Mouse (Mus musculus): ENCODE data around the gene Hist1h3c.
"Not testable (repeated sequence)": the region's sequence is repeated elsewhere in the genome, so short reads cannot be mapped to it uniquely, and the experiment has no call there.

Hist1h3c gene

GRCm38 (mm10) chr13:23702801-23703200 is 42.6 kb downstream of the Hist1h3c start:
- not testable (repeated sequence) for DNase-seq

GRCm38 (mm10) chr13:23702220-23702619 is 43.2 kb downstream of the Hist1h3c start:
- no peak for DNase-seq

- peak; percentile 84 for DNase-seq
Observed at GRCm38 (mm10) chr13:23700786-23701520, 44.4 kb downstream of the Hist1h3c start.

- no peak for DNase-seq
Observed at GRCm38 (mm10) chr13:23699767-23700166, 45.6 kb downstream of the Hist1h3c start.

GRCm38 (mm10) chr13:23698996-23699395 is 46.4 kb downstream of the Hist1h3c start:
- no peak for DNase-seq

- DNase-seq: peak; percentile 99
Observed at GRCm38 (mm10) chr13:23698300-23698693, 47.1 kb downstream of the Hist1h3c start, which contains the start of gene Hist1h4c. Gene Hist1h4c, minus strand, starts transcription at chr13:23698454.

GRCm38 (mm10) chr13:23697491-23698299 is 47.7 kb downstream of the Hist1h3c start:
- DNase-seq: peak; percentile 76

- no peak for DNase-seq
Observed at GRCm38 (mm10) chr13:23696061-23696474, 49.3 kb downstream of the Hist1h3c start.

GRCm38 (mm10) chr13:23695514-23695913 is 49.9 kb downstream of the Hist1h3c start, which contains the start of gene Hist1h1t:
Gene Hist1h1t, plus strand, starts transcription at chr13:23695814.
- no peak for DNase-seq

Measured in thymus, postnatal 14 days (tissue).